Mouse (Mus musculus) spleen, adult 2 months (tissue): ENCODE data around the gene Daam2.

Experiments
- CTCF ChIP-seq: fragments of 200-500 bp; IDR thresholded peaks from 2 replicates; pipeline ENCODE4 v1.5.1; 2011; ENCODE audit warnings: mild to moderate bottlenecking, inconsistent platforms; ENCODE audit not compliant: insufficient read depth, insufficient read length, insufficient replicate concordance; ENCODE audit errors: extremely low read depth
- POLR2A ChIP-seq: fragments of 200-500 bp; IDR thresholded peaks from 2 replicates; pipeline ENCODE4 v1.6.1; 2011; ENCODE audit warnings: low read depth, low read length, inconsistent platforms

DNA sequence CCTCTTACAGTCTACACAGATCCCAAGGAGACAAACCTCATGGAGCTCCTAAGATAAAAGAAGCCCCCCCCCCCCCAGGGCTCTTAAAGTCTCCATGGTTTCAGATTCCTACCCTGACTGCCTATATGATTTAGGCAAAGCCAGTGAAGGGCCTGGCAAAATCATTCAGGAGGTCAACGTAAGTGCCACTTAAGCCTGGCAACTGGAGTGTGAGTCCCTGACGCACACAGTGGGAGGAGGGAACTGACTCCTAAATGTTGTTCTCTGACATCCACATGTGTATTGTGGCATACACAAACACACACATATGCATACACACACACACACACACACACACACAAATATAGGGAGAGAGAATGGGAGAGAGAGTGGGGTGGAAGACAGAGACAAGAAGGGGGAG, 12.7 kb downstream of the Daam2 start:
- TF ChIP-seq CTCF: no peak
- TF ChIP-seq POLR2A: no peak
